Mouse (Mus musculus) cerebellum, adult 2 months (tissue): ENCODE results near the gene Sash1. TPM values are rescaled to one million over a fixed set of nuclear protein-coding genes. Genes with fewer than 3 reads are reported as not detected.

Experiments used
- DNase-seq, 2 experiments: peaks; one replicate each; pipeline ENCODE4 v3.0.0; 2021
- H3K27ac ChIP-seq: fragments of 200-500 bp; 2 replicates; pipeline ENCODE4 v1.5.1; 2012; ENCODE audit warnings: low read length, control low read depth, inconsistent platforms; ENCODE audit not compliant: insufficient read depth
- H3K27me3 ChIP-seq: fragments of 200-500 bp; 2 replicates; pipeline ENCODE4 v1.6.1; 2012; ENCODE audit warnings: inconsistent platforms, mild to moderate bottlenecking, low read length, moderate library complexity; ENCODE audit not compliant: control insufficient read depth, insufficient read depth
- H3K4me1 ChIP-seq: fragments of 200-500 bp; 2 replicates; pipeline ENCODE4 v1.6.1; 2011; ENCODE audit warnings: low read length; ENCODE audit not compliant: control insufficient read depth, insufficient read depth
- H3K4me3 ChIP-seq: fragments of 200-500 bp; replicated peaks from 2 replicates; pipeline ENCODE3; 2011; ENCODE audit warnings: mild to moderate bottlenecking, low read depth, low read length, control low read depth; ENCODE audit not compliant: insufficient read depth
- CTCF ChIP-seq: fragments of 200-500 bp; IDR thresholded peaks from 2 replicates; pipeline ENCODE4 v1.5.1; 2011; ENCODE audit warnings: low read depth, mild to moderate bottlenecking, control low read depth, low read length, moderate library complexity, borderline replicate concordance; ENCODE audit not compliant: insufficient read depth
- POLR2A ChIP-seq: fragments of 200-500 bp; IDR thresholded peaks from 2 replicates; pipeline ENCODE4 v1.6.1; 2011; ENCODE audit warnings: low read length, control low read depth, borderline replicate concordance; ENCODE audit not compliant: insufficient read depth
- WGBS: fragments of 180-500 bp; shearing (Covaris S2); methylation state at CpG from one replicate; pipeline ENCODE4 v1.1.7; 2018; 5-methylcytosine and 5-hydroxymethylcytosine counted together
- polyA plus RNA-seq: library from polyadenylated mRNA; depleted of rRNA; stranded (reverse); fragments of >200 nt; gene quantifications from 2 replicates; pipeline ENCODE4 v1.2.3, GENCODE M21; 2012

Gene Sash1
- polyA plus RNA-seq, 1 experiment = 28.0 TPM

GRCm38 (mm10) chr10:8762771-8763170 is 123.1 kb downstream of the Sash1 start:
- DNase-seq = no peak
- H3K4me1 ChIP-seq = peaks cover 2% of the 10 kb centered on the region; the same call in 1 of the 2 replicates
- TF ChIP-seq CTCF (no peak), POLR2A (no peak)
- no peak overlapping the region for H3K27ac ChIP-seq
- WGBS = 26% methylated on average over 12 of the region's 12 CpGs
- no peaks in the 10 kb centered on the region for H3K27me3 ChIP-seq
- H3K4me3 ChIP-seq = no peak overlapping the region

- 6% methylated on average over 14 of the region's 14 CpGs for WGBS
Observed at GRCm38 (mm10) chr10:8762209-8762701, 123.6 kb downstream of the Sash1 start.

GRCm38 (mm10) chr10:8761656-8762055 is 124.2 kb downstream of the Sash1 start:
- H3K27ac ChIP-seq = no peak overlapping the region
- WGBS = 51% methylated on average over 9 of the region's 9 CpGs
- H3K4me3 ChIP-seq = no peak overlapping the region
- H3K4me1 ChIP-seq = peaks cover 2% of the 10 kb centered on the region; the same call in 1 of the 2 replicates
- TF ChIP-seq CTCF = no peak
- TF ChIP-seq POLR2A = no peak
- DNase-seq = no peak
- no peaks in the 10 kb centered on the region for H3K27me3 ChIP-seq

More at GRCm38 (mm10) chr10:8762209-8762701, 123.6 kb downstream of the Sash1 start:
- Histone ChIP-seq H3K4me1 (peaks cover 2% of the 10 kb centered on the region; the same call in 1 of the 2 replicates), H3K27me3 (no peaks in the 10 kb centered on the region), H3K27ac (no peak overlapping the region), H3K4me3 (peak overlapping the region; percentile 37)
- TF ChIP-seq POLR2A (no peak), CTCF (no peak)
- DNase-seq = no peak

GRCm38 (mm10) chr10:8760598-8760997 is 125.3 kb downstream of the Sash1 start:
- Histone ChIP-seq H3K4me3 (no peak overlapping the region), H3K4me1 (peaks cover 2% of the 10 kb centered on the region; the same call in 1 of the 2 replicates), H3K27ac (no peak overlapping the region), H3K27me3 (no peaks in the 10 kb centered on the region)
- no peak for TF ChIP-seq POLR2A
- WGBS = 13% methylated on average over 4 of the region's 4 CpGs
- DNase-seq = no peak

- no peak for TF ChIP-seq CTCF
- no peak for TF ChIP-seq POLR2A
- H3K4me1 ChIP-seq = peaks cover 2% of the 10 kb centered on the region; the same call in 1 of the 2 replicates
- H3K4me3 ChIP-seq = no peak overlapping the region
- WGBS = 86% methylated on average over 7 of the region's 7 CpGs
- H3K27me3 ChIP-seq = no peaks in the 10 kb centered on the region
- no peak overlapping the region for H3K27ac ChIP-seq
- no peak for DNase-seq
Observed at GRCm38 (mm10) chr10:8759228-8759627, 126.6 kb downstream of the Sash1 start.

- WGBS = 33% methylated on average over 21 of the region's 21 CpGs
- Histone ChIP-seq H3K27ac (peak overlapping the region; percentile 43; the same call in 1 of the 2 replicates), H3K4me3 (no peak overlapping the region), H3K27me3 (no peaks in the 10 kb centered on the region), H3K4me1 (no peaks in the 10 kb centered on the region)
- no peak for DNase-seq
- no peak for TF ChIP-seq POLR2A
- TF ChIP-seq CTCF = no peak
Observed at GRCm38 (mm10) chr10:8757429-8757931, 128.4 kb downstream of the Sash1 start.

GRCm38 (mm10) chr10:8756604-8757354 is 129.1 kb downstream of the Sash1 start:
- WGBS = 45% methylated on average over 11 of the region's 11 CpGs
- no peak for TF ChIP-seq POLR2A
- TF ChIP-seq CTCF = no peak
- Histone ChIP-seq H3K27ac (no peak overlapping the region), H3K4me3 (no peak overlapping the region), H3K4me1 (no peaks in the 10 kb centered on the region), H3K27me3 (no peaks in the 10 kb centered on the region)
- no peak for DNase-seq

- H3K4me3 ChIP-seq = no peak overlapping the region
- no peak for DNase-seq
- H3K4me1 ChIP-seq = no peaks in the 10 kb centered on the region
- 88% methylated on average over 3 of the region's 3 CpGs for WGBS
- H3K27me3 ChIP-seq = no peaks in the 10 kb centered on the region
- no peak overlapping the region for H3K27ac ChIP-seq
- TF ChIP-seq POLR2A (no peak), CTCF (no peak)
Observed at GRCm38 (mm10) chr10:8753377-8753776, 132.5 kb downstream of the Sash1 start.
